Mouse (Mus musculus) thymus, postnatal 25 days (tissue): ENCODE measurements around the gene Olfr1350.
"Not testable (repeated sequence)": the region's sequence is repeated elsewhere in the genome, so short reads cannot be mapped to it uniquely, and the experiment has no call there.

Source experiments
- DNase-seq: peaks from one replicate; pipeline ENCODE4 v3.0.0; 2022

Gene Olfr1350

GRCm38 (mm10) chr7:6564541-6564940 is at the start of gene Olfr1350:
Gene Olfr1350, plus strand, starts transcription at chr7:6564841.
- no peak for DNase-seq

GRCm38 (mm10) chr7:6521666-6522065 is 43.0 kb upstream of the Olfr1350 start:
- no peak for DNase-seq

- no peak for DNase-seq
Measured at GRCm38 (mm10) chr7:6522850-6523249, 41.8 kb upstream of the Olfr1350 start, which contains the start of gene Olfr1349. Gene Olfr1349, minus strand, starts transcription at chr7:6522950.

GRCm38 (mm10) chr7:6525001-6525400 is 39.6 kb upstream of the Olfr1350 start:
- DNase-seq: no peak

- no peak for DNase-seq
Measured at GRCm38 (mm10) chr7:6526141-6526540, 38.5 kb upstream of the Olfr1350 start.

GRCm38 (mm10) chr7:6586096-6586759 is 21.6 kb downstream of the Olfr1350 start:
- DNase-seq: no peak

- DNase-seq: not testable (repeated sequence)
Measured at GRCm38 (mm10) chr7:6588766-6589165, 24.1 kb downstream of the Olfr1350 start.

- no peak for DNase-seq
Measured at GRCm38 (mm10) chr7:6603331-6603730, 38.7 kb downstream of the Olfr1350 start.
